18 mouse cellular contexts compared by ENCODE assay signal in genomic region chr7:82724491-82724890, GRCm38 (mm10).
DNase-seq lines count a peak whose midpoint lies in the region; ATAC-seq and TF ChIP-seq lines count a peak whose summit lies in the region.
"Had no signal": no experiment of that assay in that cellular context is flagged by ENCODE, and none has a peak within 500 bp of the region (broad histone marks: within the 10 kb centered on the region; RNA-seq: fewer than 3 reads in every experiment).

No protein-coding gene starts in this region.

- no peaks in the 10 kb centered on the region for H3K27me3 ChIP-seq in embryonic facial prominence, embryonic 10.5 days (replicated peaks; ENCODE audit: low read depth, poor library complexity, severe bottlenecking)
- H3K27me3 ChIP-seq in limb, embryonic 13.5 days = no peaks in the 10 kb centered on the region
- H3K27me3 ChIP-seq: CH12.LX; embryonic facial prominence, embryonic 13.5 days; forebrain, embryonic 15.5 days; heart, embryonic 13.5 days; hindbrain, embryonic 12.5 days had no signal

- no peaks in the 10 kb centered on the region for H3K9me3 ChIP-seq in ES-E14 (ENCODE audit: control insufficient read depth, insufficient read depth, low read depth, low read length)
- no peaks in the 10 kb centered on the region for H3K9me3 ChIP-seq in embryonic facial prominence, embryonic 10.5 days
- H3K9me3 ChIP-seq in limb, embryonic 13.5 days = no peaks in the 10 kb centered on the region
- H3K9me3 ChIP-seq: embryonic facial prominence, embryonic 13.5 days; forebrain, embryonic 15.5 days; heart, embryonic 13.5 days; hindbrain, embryonic 12.5 days had no signal

- no peak for ATAC-seq in limb, embryonic 13.5 days (ENCODE audit: low FRiP score, low read depth)
- ATAC-seq: forebrain, embryonic 15.5 days had no signal

- in situ Hi-C loops in ES-E14 (cut with MboI; ENCODE audit: low sequenced_read_pairs in 2 of 2, unreplicated experiment in 2 of 2) = no loop called here

- H3K9ac ChIP-seq in ES-E14 (ENCODE audit: insufficient read depth, low read depth, low read length, poor library complexity, severe bottlenecking) = no peak overlapping the region
- no peak overlapping the region for H3K9ac ChIP-seq in limb, embryonic 13.5 days
- H3K9ac ChIP-seq: embryonic facial prominence, embryonic 13.5 days; forebrain, embryonic 15.5 days; heart, embryonic 13.5 days; hindbrain, embryonic 12.5 days had no signal

- no peak overlapping the region for H3K4me3 ChIP-seq in ES-E14 (ENCODE audit: insufficient read depth in 1 of 2, low read depth in 1 of 2, low read length in 2 of 2, poor library complexity in 1 of 2, severe bottlenecking in 1 of 2)
- no peak overlapping the region for H3K4me3 ChIP-seq in embryonic facial prominence, embryonic 10.5 days
- H3K4me3 ChIP-seq in limb, embryonic 13.5 days = no peak overlapping the region
- no peak overlapping the region for H3K4me3 ChIP-seq in gastrocnemius, adult 2 months
- H3K4me3 ChIP-seq: embryonic facial prominence, embryonic 13.5 days; forebrain, embryonic 15.5 days; heart, embryonic 13.5 days; hindbrain, embryonic 12.5 days had no signal

- intact Hi-C loops in left cerebral cortex, postnatal 10 days (cut with DNase I) = no loop called here
- intact Hi-C loops in gastrocnemius, adult 2 months (cut with DNase I) = no loop called here

- no peak overlapping the region for H3K27ac ChIP-seq in ES-E14 (ENCODE audit: insufficient read depth, low read depth, low read length, poor library complexity, severe bottlenecking)
- peak overlapping the region; percentile 84 for H3K27ac ChIP-seq in embryonic facial prominence, embryonic 10.5 days (replicated peaks)
- H3K27ac ChIP-seq in limb, embryonic 13.5 days = peak overlapping the region; percentile 65; the same call in 1 of the 2 replicates
- H3K27ac ChIP-seq in gastrocnemius, adult 2 months = no peak overlapping the region
- H3K27ac ChIP-seq: forebrain, embryonic 15.5 days; hindbrain, embryonic 12.5 days; hindbrain, postnatal 0 days had no signal

- TF ChIP-seq CTCF in gastrocnemius, adult 2 months (IDR thresholded peaks at IDR 0.05) = no peak

- H3K4me1 ChIP-seq in ES-E14 (ENCODE audit: control insufficient read depth in 2 of 2, insufficient read depth in 2 of 2, low read length in 2 of 2, poor library complexity in 1 of 2) = peaks cover 4 to 8% of the 10 kb centered on the region in 2 experiments; a peak in 2 of 4 replicates
- H3K4me1 ChIP-seq in embryonic facial prominence, embryonic 10.5 days = peaks cover 74% of the 10 kb centered on the region
- H3K4me1 ChIP-seq in limb, embryonic 13.5 days = peaks cover 87% of the 10 kb centered on the region
- H3K4me1 ChIP-seq: forebrain, embryonic 15.5 days had no signal

- H3K4me2 ChIP-seq in limb, embryonic 13.5 days (replicated peaks) = no peak overlapping the region
- H3K4me2 ChIP-seq: embryonic facial prominence, embryonic 13.5 days; forebrain, embryonic 15.5 days; heart, embryonic 13.5 days; hindbrain, embryonic 12.5 days had no signal

- 44% methylated on average over 3 of the region's 3 CpGs for WGBS in embryonic facial prominence, embryonic 10.5 days
- WGBS in limb, embryonic 13.5 days = 44% methylated on average over 3 of the region's 3 CpGs

- no peaks in the 10 kb centered on the region for H3K36me3 ChIP-seq in ES-E14 (ENCODE audit: control insufficient read depth, insufficient read depth, low read length, poor library complexity, severe bottlenecking)
- no peaks in the 10 kb centered on the region for H3K36me3 ChIP-seq in embryonic facial prominence, embryonic 10.5 days (replicated peaks)
- H3K36me3 ChIP-seq in limb, embryonic 13.5 days = no peaks in the 10 kb centered on the region
- H3K36me3 ChIP-seq: embryonic facial prominence, embryonic 13.5 days; forebrain, embryonic 15.5 days; hindbrain, embryonic 12.5 days had no signal

- peak; percentile 13 for DNase-seq in heart, adult 11 months
- no peak for DNase-seq in heart, adult 18-20 months
- no peak for DNase-seq in ES-E14 (ENCODE audit: low read depth, low spot score)
- DNase-seq in embryonic facial prominence, embryonic 10.5 days (ENCODE audit: low spot score) = no peak
- DNase-seq in left cerebral cortex, postnatal 10 days (ENCODE audit: extremely low spot score in 1 of 2, low spot score in 2 of 2) = no peak
- no peak for DNase-seq in gastrocnemius, adult 2 months
- DNase-seq: adrenal gland, adult 8-10 months; adrenal gland, postnatal 36 days; cerebellum, adult 2 months; gastrocnemius, postnatal 14 days; heart, postnatal 36 days had no signal

TF ChIP-seq in ES-E14, 5 proteins besides CTCF, POLR2A, EP300 and RAD21:
- TF ChIP-seq ZC3H11A (IDR thresholded peaks at IDR 0.05; ENCODE audit: borderline replicate concordance, low read depth, low read length) (no peak), ZNF384 (IDR thresholded peaks at IDR 0.05; ENCODE audit: low read depth, low read length) (peak; percentile 82), CHD2 (IDR thresholded peaks at IDR 0.05; ENCODE audit: low read depth, low read length) (no peak), MAFK (IDR thresholded peaks at IDR 0.05; ENCODE audit: insufficient read depth, low read depth, low read length) (no peak), HCFC1 (IDR thresholded peaks at IDR 0.05; ENCODE audit: borderline replicate concordance, insufficient read depth, low read length) (no peak)

Comparison
In these comparisons a context has a peak if more than half of its experiments do, and no peak if none do; other contexts are left out.
1. H3K27ac ChIP-seq: peak in embryonic facial prominence, embryonic 10.5 days (single experiment) and limb, embryonic 13.5 days (single experiment); none in ES-E14 (single experiment) and gastrocnemius, adult 2 months (single experiment).